Mouse (Mus musculus): ENCODE data around the gene Hook2.

DNA sequence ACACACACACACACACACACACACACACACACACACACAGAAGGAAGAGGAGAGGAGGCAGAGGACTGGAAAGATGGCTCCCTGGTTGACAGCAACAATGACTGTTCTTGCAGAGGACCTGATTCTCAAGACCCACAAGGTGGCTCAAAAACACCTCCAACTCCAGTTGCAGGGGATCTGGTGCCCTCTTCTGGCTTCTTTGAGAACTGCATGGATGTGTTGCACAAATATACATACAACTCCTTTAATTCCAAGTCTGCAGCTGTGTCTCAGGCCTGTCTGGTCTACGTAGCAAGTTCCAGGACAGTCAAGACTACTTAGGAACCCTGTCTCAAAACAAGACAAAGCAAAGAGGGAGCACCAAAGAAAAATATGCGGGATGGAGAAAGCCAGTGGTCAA, 33.6 kb upstream of the Hook2 start:
- TF ChIP-seq CTCF (IDR thresholded peaks at IDR 0.05) (peak; percentile 81), EP300 (IDR thresholded peaks at IDR 0.05; ENCODE audit: insufficient read depth, low read depth, low read length) (no peak)

Measured in heart, adult 2 months (tissue).